ENCODE assay signal across 32 mouse cellular contexts in the genomic region with DNA sequence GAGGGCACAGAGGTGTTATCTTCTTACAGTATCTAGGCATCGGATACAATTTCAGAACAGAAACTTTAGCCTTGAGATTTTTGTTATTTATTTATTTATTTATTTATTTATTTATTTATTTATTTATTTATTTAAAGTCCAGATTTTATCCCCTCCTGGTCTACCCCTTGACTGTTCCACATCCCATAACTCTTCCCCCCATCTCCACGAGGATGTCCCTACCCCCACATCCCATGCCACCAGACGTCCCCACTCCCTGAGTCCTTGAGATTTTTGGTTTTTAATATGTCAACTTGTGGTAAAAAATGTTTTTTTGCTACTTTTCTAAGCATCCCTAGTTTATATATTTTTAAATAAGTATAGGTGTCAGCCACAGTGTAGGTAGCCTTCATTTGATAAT.
"Had no signal": no experiment of that assay in that cellular context is flagged by ENCODE, and none has a peak within 500 bp of the region (broad histone marks: within the 10 kb centered on the region; RNA-seq: fewer than 3 reads in every experiment).

No protein-coding gene starts in this region.

- H3K4me1 ChIP-seq: limb, embryonic 10.5 days; limb, embryonic 12.5 days; limb, embryonic 13.5 days; limb, embryonic 15.5 days; liver, embryonic 12.5 days; liver, embryonic 13.5 days; liver, embryonic 15.5 days; lung, embryonic 15.5 days; megakaryocyte, embryonic 14.5 days; midbrain, embryonic 10.5 days; midbrain, embryonic 12.5 days; midbrain, embryonic 13.5 days; midbrain, embryonic 15.5 days had no signal

- H3K4me3 ChIP-seq: left cerebral cortex, adult 2 months; limb, embryonic 10.5 days; limb, embryonic 12.5 days; limb, embryonic 13.5 days; limb, embryonic 15.5 days; liver, embryonic 12.5 days; liver, embryonic 13.5 days; liver, embryonic 15.5 days; lung, embryonic 15.5 days; megakaryocyte, embryonic 14.5 days; midbrain, embryonic 10.5 days; midbrain, embryonic 12.5 days; midbrain, embryonic 13.5 days; midbrain, embryonic 15.5 days; myocyte had no signal

- H3K4me2 ChIP-seq: limb, embryonic 12.5 days; limb, embryonic 13.5 days; limb, embryonic 15.5 days; liver, embryonic 11.5 days; liver, embryonic 12.5 days; liver, embryonic 13.5 days; liver, embryonic 15.5 days; lung, embryonic 14.5 days; lung, embryonic 15.5 days; midbrain, embryonic 11.5 days; midbrain, embryonic 12.5 days; midbrain, embryonic 13.5 days; midbrain, embryonic 15.5 days had no signal

- H3K27ac ChIP-seq: left cerebral cortex, adult 2 months; limb, embryonic 10.5 days; limb, embryonic 12.5 days; limb, embryonic 13.5 days; limb, embryonic 15.5 days; liver, embryonic 12.5 days; liver, embryonic 13.5 days; liver, embryonic 14.5 days; liver, embryonic 15.5 days; lung, embryonic 15.5 days; macrophage; midbrain, embryonic 10.5 days; midbrain, embryonic 12.5 days; midbrain, embryonic 13.5 days; midbrain, embryonic 15.5 days had no signal

- ATAC-seq: liver, embryonic 12.5 days; liver, postnatal 0 days; lung, postnatal 0 days; midbrain, embryonic 13.5 days; midbrain, embryonic 15.5 days; midbrain, embryonic 16.5 days had no signal

- H3K9me3 ChIP-seq: limb, embryonic 10.5 days; limb, embryonic 12.5 days; limb, embryonic 13.5 days; limb, embryonic 15.5 days; liver, embryonic 12.5 days; liver, embryonic 13.5 days; liver, embryonic 15.5 days; lung, embryonic 15.5 days; megakaryocyte, embryonic 14.5 days; midbrain, embryonic 10.5 days; midbrain, embryonic 12.5 days; midbrain, embryonic 13.5 days; midbrain, embryonic 15.5 days had no signal

- H3K9ac ChIP-seq: limb, embryonic 12.5 days; limb, embryonic 13.5 days; limb, embryonic 15.5 days; liver, embryonic 12.5 days; liver, embryonic 13.5 days; liver, embryonic 14.5 days; liver, embryonic 15.5 days; liver, postnatal 0 days; lung, embryonic 14.5 days; lung, embryonic 15.5 days; midbrain, embryonic 12.5 days; midbrain, embryonic 13.5 days; midbrain, embryonic 15.5 days had no signal

- DNase-seq: left cerebral cortex, postnatal 4 days; liver; liver, embryonic 13.5 days; liver, postnatal 0 days; lung, adult 18-20 months; lung, adult 2 months; lung, embryonic 14.5 days; lung, postnatal 10 days; lung, postnatal 14 days; lung, postnatal 36 days; lung, postnatal 4 days; midbrain, embryonic 14.5 days had no signal

- H3K27me3 ChIP-seq: limb, embryonic 12.5 days; limb, embryonic 13.5 days; limb, embryonic 15.5 days; liver, embryonic 12.5 days; liver, embryonic 13.5 days; liver, embryonic 15.5 days; lung, embryonic 15.5 days; megakaryocyte, embryonic 14.5 days; midbrain, embryonic 12.5 days; midbrain, embryonic 13.5 days; midbrain, embryonic 15.5 days had no signal

- H3K36me3 ChIP-seq: limb, embryonic 10.5 days; limb, embryonic 12.5 days; limb, embryonic 13.5 days; limb, embryonic 15.5 days; liver, embryonic 12.5 days; liver, embryonic 13.5 days; liver, embryonic 15.5 days; lung, embryonic 15.5 days; midbrain, embryonic 10.5 days; midbrain, embryonic 12.5 days; midbrain, embryonic 13.5 days; midbrain, embryonic 15.5 days had no signal
